Mouse (Mus musculus): ENCODE data around the gene Anxa9.

DNA sequence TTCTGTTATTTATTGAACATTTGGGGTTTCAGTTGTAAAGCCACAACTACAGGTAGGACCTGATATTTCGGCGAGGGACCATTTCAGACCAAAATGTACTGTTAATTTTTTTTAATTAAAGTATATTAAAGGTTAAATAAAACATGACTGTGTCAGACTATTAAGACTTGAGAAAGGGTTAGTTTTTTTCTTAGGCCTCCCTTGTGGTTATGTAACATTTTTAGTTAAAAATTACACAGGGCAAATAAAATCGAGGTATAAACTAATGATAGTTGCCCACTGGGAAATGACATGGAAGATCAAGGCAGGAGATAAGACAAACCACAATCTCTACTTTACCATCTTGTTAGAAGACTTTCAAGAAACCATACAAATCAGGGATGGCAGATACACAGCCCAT lies 16.5 kb upstream of the Anxa9 start:
- no peak; the same call in 2 of the 3 replicates for TF ChIP-seq GATA1 (IDR thresholded peaks at IDR 0.05; ENCODE audit: borderline replicate concordance, low read length)
- no peak for TF ChIP-seq FLI1 (IDR thresholded peaks at IDR 0.05; ENCODE audit: low read length)
